Mouse (Mus musculus) central nervous system, embryonic 11.5 days (tissue): Measurements from ENCODE around the gene Fbxo24. TPM values are rescaled to one million over a fixed set of nuclear protein-coding genes. Genes with fewer than 3 reads are reported as not detected.

ENCODE experiments used
- polyA plus RNA-seq: library from polyadenylated mRNA; depleted of rRNA; stranded (reverse); fragments of >200 nt; gene quantifications from 2 replicates; pipeline ENCODE4 v1.2.3, GENCODE M21; 2012; rRNA removed

Fbxo24 gene
- 0.35 and 0.37 TPM in 2 replicates for polyA plus RNA-seq

GRCm38 (mm10) chr5:137628498-137629305 lies at the start of gene Fbxo24, which contains the start of the genes Lrch4 and Gm20605:
Gene Fbxo24, minus strand, starts transcription at chr5:137629002.
Gene Lrch4, plus strand, starts transcription at chr5:137629121.
Gene Gm20605, plus strand, starts transcription at chr5:137629175.

GRCm38 (mm10) chr5:137645652-137646091 lies 16.9 kb upstream of the Fbxo24 start, which contains the start of gene Irs3:
Gene Irs3, minus strand, starts transcription at chr5:137645714.

GRCm38 (mm10) chr5:137641054-137641453 lies 12.3 kb upstream of the Fbxo24 start, which contains the start of gene Sap25:
Gene Sap25, plus strand, starts transcription at chr5:137641334.

GRCm38 (mm10) chr5:137613550-137613949 lies 15.3 kb downstream of the Fbxo24 start, which contains the start of gene Pcolce:
Gene Pcolce, minus strand, starts transcription at chr5:137613784.

GRCm38 (mm10) chr5:137600619-137601364 lies 28.0 kb downstream of the Fbxo24 start, which contains the start of gene Mospd3:
Gene Mospd3, minus strand, starts transcription at chr5:137601058.

GRCm38 (mm10) chr5:137569665-137570064 lies 59.1 kb downstream of the Fbxo24 start, which contains the start of gene Tfr2:
Gene Tfr2, plus strand, starts transcription at chr5:137569840.

Other genes with a start within 250 kb of the Fbxo24 start
- 0.20 and 0.22 TPM in 2 replicates for gene Zan, start 151.9 kb downstream of the Fbxo24 start, polyA plus RNA-seq
- 37.8 and 38.1 TPM in 2 replicates for gene Pop7, start 126.5 kb downstream of the Fbxo24 start, polyA plus RNA-seq
- gene Gigyf1, start 110.5 kb downstream of the Fbxo24 start, polyA plus RNA-seq, result 49.3 and 96.6 TPM in 2 replicates
- 0.14 and 0.25 TPM in 2 replicates for gene Epo, start 95.8 kb downstream of the Fbxo24 start, polyA plus RNA-seq
- 496 and 503 TPM in 2 replicates for gene Gnb2, start 95.5 kb downstream of the Fbxo24 start, polyA plus RNA-seq
- gene Actl6b, start 75.5 kb downstream of the Fbxo24 start, polyA plus RNA-seq, result 35.3 and 37.2 TPM in 2 replicates
- 4.9 and 5.7 TPM in 2 replicates for gene Tfr2, start 59.2 kb downstream of the Fbxo24 start, polyA plus RNA-seq
- 31.8 and 36.3 TPM in 2 replicates for gene Mospd3, start 27.9 kb downstream of the Fbxo24 start, polyA plus RNA-seq
- 56.3 and 103 TPM in 2 replicates for gene Pcolce, start 15.2 kb downstream of the Fbxo24 start, polyA plus RNA-seq
- 24.1 and 30.8 TPM in 2 replicates for gene Lrch4, start 119 bp upstream of the Fbxo24 start, polyA plus RNA-seq
- gene Gm20605, start 173 bp upstream of the Fbxo24 start, polyA plus RNA-seq, result 16.3 and 21.2 TPM in 2 replicates
- gene Sap25, start 12.3 kb upstream of the Fbxo24 start, polyA plus RNA-seq, result 29.4 and 31.0 TPM in 2 replicates
- 0.11 and 0.15 TPM in 2 replicates for gene Irs3, start 16.7 kb upstream of the Fbxo24 start, polyA plus RNA-seq
- 17.6 and 35.0 TPM in 2 replicates for gene Agfg2, start 55.7 kb upstream of the Fbxo24 start, polyA plus RNA-seq
- gene Nyap1, start 112.6 kb upstream of the Fbxo24 start, polyA plus RNA-seq, result 40.0 and 67.1 TPM in 2 replicates
- gene Tsc22d4, start 116.7 kb upstream of the Fbxo24 start, polyA plus RNA-seq, result 35.3 and 42.8 TPM in 2 replicates
- gene Ppp1r35, start 149.8 kb upstream of the Fbxo24 start, polyA plus RNA-seq, result 45.8 and 159 TPM in 2 replicates
- 35.3 and 36.9 TPM in 2 replicates for gene Mepce, start 158.7 kb upstream of the Fbxo24 start, polyA plus RNA-seq
- 18.1 and 26.0 TPM in 2 replicates for gene Zcwpw1, start 158.8 kb upstream of the Fbxo24 start, polyA plus RNA-seq
- 0.27 and 0.35 TPM in 2 replicates for gene Pilra, start 207.3 kb upstream of the Fbxo24 start, polyA plus RNA-seq
- gene Pilrb1, start 229.1 kb upstream of the Fbxo24 start, polyA plus RNA-seq, result 0.02 and 0.12 TPM in 2 replicates
- 0.09 and 0.24 TPM in 2 replicates for gene Pilrb2, start 242.8 kb upstream of the Fbxo24 start, polyA plus RNA-seq